ENCODE assay signal across 8 mouse cellular contexts in the genomic region with DNA sequence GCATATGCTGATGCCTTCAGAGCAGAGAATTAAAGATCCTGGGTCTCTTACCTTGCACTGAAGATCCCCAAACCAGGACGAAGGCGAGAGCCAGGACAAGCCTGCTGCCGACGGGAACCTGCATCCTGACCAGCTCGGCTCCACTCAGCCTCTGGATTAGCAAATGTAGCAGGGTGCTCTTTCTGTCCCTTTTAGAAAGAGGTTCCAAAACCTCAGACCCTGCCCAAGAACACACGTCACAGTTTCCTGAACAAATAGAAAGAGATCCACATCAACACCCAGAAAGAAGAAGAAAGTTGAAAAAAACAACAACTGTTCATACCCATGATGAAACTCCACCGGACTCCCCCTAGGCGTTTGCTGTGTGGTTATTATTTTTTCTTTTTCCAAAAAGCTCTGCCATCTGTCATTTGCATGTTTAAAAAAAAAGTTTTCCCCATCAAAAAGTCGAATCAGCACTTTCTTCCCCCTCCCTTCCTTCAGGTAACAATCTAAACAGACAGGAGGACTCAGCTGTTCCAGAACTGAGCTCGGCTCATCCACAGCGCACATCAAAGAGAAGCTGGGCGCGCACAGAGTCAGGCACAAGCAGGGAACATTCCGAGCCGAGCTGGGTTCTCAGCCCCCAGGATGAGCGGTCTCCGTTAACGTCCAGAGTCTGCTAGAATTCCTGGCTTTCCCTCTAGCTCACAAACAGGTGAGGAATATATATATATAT. TPM values are rescaled to one million over a fixed set of nuclear protein-coding genes. Genes with fewer than 3 reads are reported as not detected.
DNase-seq lines count a peak whose midpoint lies in the region; ATAC-seq lines count a peak whose summit lies in the region.

No protein-coding gene starts in this region.

- peak overlapping the region; percentile 37 for H3K4me2 ChIP-seq in forebrain, embryonic 14.5 days (ENCODE audit: low read length)
- H3K4me2 ChIP-seq in hindbrain, embryonic 11.5 days (replicated peaks; ENCODE audit: low read depth, low read length), result peak overlapping the region; percentile 34
- H3K4me2 ChIP-seq in limb, embryonic 13.5 days (replicated peaks), result peak overlapping the region; percentile 64
- peak overlapping the region; percentile 46 for H3K4me2 ChIP-seq in midbrain, embryonic 12.5 days (replicated peaks)

- no peaks in the 10 kb centered on the region for H3K9me3 ChIP-seq in forebrain, embryonic 14.5 days (replicated peaks; ENCODE audit: control insufficient read depth, low read length)
- no peaks in the 10 kb centered on the region for H3K9me3 ChIP-seq in hindbrain, embryonic 11.5 days (ENCODE audit: control insufficient read depth, low read length)
- H3K9me3 ChIP-seq in limb, embryonic 13.5 days, result no peaks in the 10 kb centered on the region
- no peaks in the 10 kb centered on the region for H3K9me3 ChIP-seq in midbrain, embryonic 12.5 days

- H3K4me1 ChIP-seq in forebrain, embryonic 14.5 days (ENCODE audit: control insufficient read depth, insufficient read depth, low read length), result no peaks in the 10 kb centered on the region
- H3K4me1 ChIP-seq in hindbrain, embryonic 11.5 days (replicated peaks; ENCODE audit: control insufficient read depth, insufficient read depth, low read length), result no peaks in the 10 kb centered on the region
- 0 out of 2 replicates have a peak, but pooled peaks cover 8% of the 10 kb centered on the region for H3K4me1 ChIP-seq in limb, embryonic 13.5 days
- H3K4me1 ChIP-seq in midbrain, embryonic 12.5 days, result peaks cover 3% of the 10 kb centered on the region; the same call in 1 of the 2 replicates

- H3K27ac ChIP-seq in forebrain, embryonic 14.5 days (ENCODE audit: low read depth, low read length), result no peak overlapping the region
- H3K27ac ChIP-seq in hindbrain, embryonic 11.5 days (ENCODE audit: low read depth, low read length), result no peak overlapping the region
- no peak overlapping the region for H3K27ac ChIP-seq in limb, embryonic 13.5 days
- no peak overlapping the region for H3K27ac ChIP-seq in midbrain, embryonic 12.5 days (replicated peaks)

- DNase-seq in CD4-positive helper T cell, adult 2 months (ENCODE audit: low read depth, low spot score), result peak; percentile 93
- DNase-seq in adrenal gland, adult 8-10 months, result peak; percentile 49
- peak; percentile 8 for DNase-seq in forebrain, embryonic 14.5 days (ENCODE audit: low spot score)
- DNase-seq in hindbrain, embryonic 11.5 days (ENCODE audit: low spot score), result peak; percentile 35
- peak; percentile 47 for DNase-seq in testis, postnatal 10 days (ENCODE audit: low spot score)
- no peak for DNase-seq in right cerebral cortex, adult 18-20 months

- WGBS in forebrain, embryonic 14.5 days, result 15% methylated on average over 18 of the region's 18 CpGs
- WGBS in hindbrain, embryonic 11.5 days, result 15% methylated on average over 18 of the region's 18 CpGs
- WGBS in limb, embryonic 13.5 days, result 10% methylated on average over 18 of the region's 18 CpGs
- WGBS in midbrain, embryonic 12.5 days, result 16% methylated on average over 18 of the region's 18 CpGs

- no peaks in the 10 kb centered on the region for H3K36me3 ChIP-seq in forebrain, embryonic 14.5 days (ENCODE audit: control insufficient read depth, insufficient read depth, low read length)
- no peaks in the 10 kb centered on the region for H3K36me3 ChIP-seq in hindbrain, embryonic 11.5 days (ENCODE audit: control insufficient read depth, insufficient read depth, low read length)
- no peaks in the 10 kb centered on the region for H3K36me3 ChIP-seq in limb, embryonic 13.5 days
- no peaks in the 10 kb centered on the region for H3K36me3 ChIP-seq in midbrain, embryonic 12.5 days

- H3K27me3 ChIP-seq in forebrain, embryonic 14.5 days (replicated peaks; ENCODE audit: control insufficient read depth, insufficient read depth, low read length), result peaks cover 4% of the 10 kb centered on the region; the same call in 1 of the 2 replicates
- no peaks in the 10 kb centered on the region for H3K27me3 ChIP-seq in hindbrain, embryonic 11.5 days (ENCODE audit: control insufficient read depth, insufficient read depth, low read length)
- H3K27me3 ChIP-seq in limb, embryonic 13.5 days, result peaks cover 23% of the 10 kb centered on the region
- H3K27me3 ChIP-seq in midbrain, embryonic 12.5 days, result peaks cover 20% of the 10 kb centered on the region

- ATAC-seq in forebrain, embryonic 14.5 days, result no peak
- no peak for ATAC-seq in hindbrain, embryonic 11.5 days (ENCODE audit: low FRiP score)
- ATAC-seq in limb, embryonic 13.5 days (ENCODE audit: low FRiP score, low read depth), result no peak
- ATAC-seq in midbrain, embryonic 12.5 days (ENCODE audit: low FRiP score, low read depth), result no peak

- peak overlapping the region; percentile 1; the same call in 1 of the 2 replicates for H3K4me3 ChIP-seq in forebrain, embryonic 14.5 days (ENCODE audit: low read depth, low read length)
- H3K4me3 ChIP-seq in hindbrain, embryonic 11.5 days (ENCODE audit: low read depth, low read length), result no peak overlapping the region
- peak overlapping the region; percentile 37 for H3K4me3 ChIP-seq in limb, embryonic 13.5 days
- peak overlapping the region; percentile 24; the same call in 1 of the 2 replicates for H3K4me3 ChIP-seq in midbrain, embryonic 12.5 days

- no peak overlapping the region for H3K9ac ChIP-seq in forebrain, embryonic 14.5 days (ENCODE audit: low read length)
- H3K9ac ChIP-seq in hindbrain, embryonic 11.5 days (ENCODE audit: low read depth, low read length), result no peak overlapping the region
- no peak overlapping the region; the same call in 1 of the 2 replicates for H3K9ac ChIP-seq in limb, embryonic 13.5 days
- H3K9ac ChIP-seq in midbrain, embryonic 12.5 days (replicated peaks), result no peak overlapping the region

RNA-seq across cellular contexts. Expression of a gene that starts 19.5 kb away (rescaled TPM):
- 10 to 100 TPM; 49.9 to 64.0 (median 50.9) TPM for total RNA-seq in adrenal gland, adult 8-10 months (2022)
- 7.5 and 10.3 TPM in 2 replicates for polyA plus RNA-seq in forebrain, embryonic 14.5 days (2014; fragmentation: Nextera tagmentation; extraction: Ambion mirVana)
- polyA plus RNA-seq in hindbrain, embryonic 11.5 days (2014; fragmentation: Nextera tagmentation; extraction: Ambion mirVana), result 4.3 and 5.8 TPM in 2 replicates
- 10.0 and 11.9 TPM in 2 replicates for polyA plus RNA-seq in limb, embryonic 13.5 days (2015; fragmentation: Nextera tagmentation; extraction: Ambion mirVana)
- 6.1 and 6.6 TPM in 2 replicates for polyA plus RNA-seq in midbrain, embryonic 12.5 days (2016; fragmentation: Nextera tagmentation; extraction: Ambion mirVana)

RNA-seq across cellular contexts. Expression of a gene that starts 21.1 kb away (rescaled TPM):
- total RNA-seq in adrenal gland, adult 8-10 months (2022), result 10 to 100 TPM; 45.2 to 60.6 (median 55.4) TPM
- 77.8 and 86.1 TPM in 2 replicates for polyA plus RNA-seq in forebrain, embryonic 14.5 days (2014; fragmentation: Nextera tagmentation; extraction: Ambion mirVana)
- polyA plus RNA-seq in hindbrain, embryonic 11.5 days (2014; fragmentation: Nextera tagmentation; extraction: Ambion mirVana), result 91.4 and 109 TPM in 2 replicates
- 72.5 and 74.9 TPM in 2 replicates for polyA plus RNA-seq in limb, embryonic 13.5 days (2015; fragmentation: Nextera tagmentation; extraction: Ambion mirVana)
- 80.7 and 84.2 TPM in 2 replicates for polyA plus RNA-seq in midbrain, embryonic 12.5 days (2016; fragmentation: Nextera tagmentation; extraction: Ambion mirVana)

RNA-seq across cellular contexts. Expression of a gene that starts 58.2 kb away (rescaled TPM):
- 10 to 100 TPM; 30.6 to 36.8 (median 34.8) TPM for total RNA-seq in adrenal gland, adult 8-10 months (2022)
- 22.3 and 22.6 TPM in 2 replicates for polyA plus RNA-seq in forebrain, embryonic 14.5 days (2014; fragmentation: Nextera tagmentation; extraction: Ambion mirVana)
- polyA plus RNA-seq in hindbrain, embryonic 11.5 days (2014; fragmentation: Nextera tagmentation; extraction: Ambion mirVana), result 27.4 and 33.2 TPM in 2 replicates
- 25.4 and 25.6 TPM in 2 replicates for polyA plus RNA-seq in limb, embryonic 13.5 days (2015; fragmentation: Nextera tagmentation; extraction: Ambion mirVana)
- 27.9 and 29.2 TPM in 2 replicates for polyA plus RNA-seq in midbrain, embryonic 12.5 days (2016; fragmentation: Nextera tagmentation; extraction: Ambion mirVana)

RNA-seq across cellular contexts. Expression of a gene that starts 58.5 kb away (rescaled TPM):
- under 1 TPM; 0.31 to 0.56 (median 0.36) TPM for total RNA-seq in adrenal gland, adult 8-10 months (2022)
- 1.1 and 1.4 TPM in 2 replicates for polyA plus RNA-seq in forebrain, embryonic 14.5 days (2014; fragmentation: Nextera tagmentation; extraction: Ambion mirVana)
- polyA plus RNA-seq in hindbrain, embryonic 11.5 days (2014; fragmentation: Nextera tagmentation; extraction: Ambion mirVana), result 0.95 and 1.2 TPM in 2 replicates
- polyA plus RNA-seq in limb, embryonic 13.5 days (2015; fragmentation: Nextera tagmentation; extraction: Ambion mirVana), result 0.39 and 0.42 TPM in 2 replicates
- polyA plus RNA-seq in midbrain, embryonic 12.5 days (2016; fragmentation: Nextera tagmentation; extraction: Ambion mirVana), result 1.1 and 1.3 TPM in 2 replicates
